Mouse (Mus musculus): ENCODE data around the gene Kcna4. TPM values are rescaled to one million over a fixed set of nuclear protein-coding genes. Genes with fewer than 3 reads are reported as not detected.

Kcna4 gene
- polyA plus RNA-seq (2017; shearing (Covaris generic)): not detected

DNA sequence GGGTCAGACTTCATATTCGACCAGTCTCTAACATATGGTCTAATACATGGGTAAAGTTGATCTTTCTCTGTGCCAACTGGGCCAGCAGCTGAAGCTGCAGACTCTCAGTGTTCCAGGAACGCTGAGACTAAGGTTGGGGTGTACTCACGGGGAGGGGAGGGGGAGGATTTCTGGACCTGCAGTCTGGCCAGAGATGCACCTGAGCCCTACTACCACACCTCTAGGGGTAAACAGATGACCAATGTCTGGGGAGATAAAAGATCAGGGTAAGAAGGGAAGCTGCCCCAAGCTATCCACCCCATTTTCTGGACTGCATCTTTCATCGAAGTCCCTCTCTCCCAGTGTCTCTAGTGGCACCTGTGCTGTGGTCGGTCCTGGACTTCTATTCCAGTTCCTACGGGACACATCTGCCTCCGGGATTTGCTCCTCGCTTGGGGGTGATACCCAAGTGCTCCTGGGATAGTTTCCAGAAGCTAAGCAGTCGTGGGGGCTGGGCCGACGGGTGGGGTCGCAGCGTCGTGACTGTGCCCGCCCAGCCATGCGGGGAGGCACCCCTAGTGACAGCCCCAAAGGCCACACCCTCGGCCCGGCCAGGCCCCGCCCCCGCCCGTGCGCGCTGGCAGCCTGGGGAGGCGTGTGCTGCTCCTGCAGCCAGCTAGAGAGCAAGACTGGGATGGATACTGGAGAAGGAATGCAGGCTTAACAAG, at the start of gene Kcna4:
Gene Kcna4 (plus strand): TSS at position 650 of the 707 bp plus-strand sequence.

Other genes with a start within 250 kb of the Kcna4 start
- gene Fshb, start 231.0 kb upstream of the Kcna4 start, polyA plus RNA-seq (2017; shearing (Covaris generic)): not detected

All from effector memory CD4-positive, alpha-beta T cell, adult 7 months (primary cell).